Mouse (Mus musculus): ENCODE measurements at regions not wholly inside any gene's neighbourhood (a gene's known extent, or its start where the extent isn't known, plus 50 kb on each side); places are given as distances from the start of the nearest gene placed in this dataset.

DNA sequence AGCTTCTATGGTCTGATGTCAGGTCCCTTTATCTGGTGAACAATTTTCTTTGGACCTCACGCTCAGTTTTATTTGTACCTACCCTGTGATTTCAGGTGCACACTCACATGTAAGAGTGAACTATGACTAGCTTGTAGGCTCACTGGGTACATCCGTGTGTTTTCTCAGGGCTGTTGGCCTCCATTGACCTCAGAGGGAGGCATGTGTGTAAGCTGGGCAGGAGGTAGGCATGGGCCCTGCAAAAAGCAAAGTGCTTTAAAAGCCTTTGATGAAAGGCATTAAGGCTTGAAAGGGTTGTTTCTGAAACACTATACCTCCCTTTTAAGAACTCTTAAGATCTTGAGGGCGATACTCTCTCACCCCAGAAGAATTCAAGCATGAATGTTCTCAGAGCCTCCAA, 112.9 kb upstream of the Gdnf start:
- H3K36me3 ChIP-seq (ENCODE audit: control insufficient read depth, insufficient read depth, low read length, poor library complexity, severe bottlenecking): no peaks in the 10 kb centered on the region
- in situ Hi-C loops (cut with MboI; ENCODE audit: low sequenced_read_pairs in 2 of 2, unreplicated experiment in 2 of 2): no loop called here

DNA sequence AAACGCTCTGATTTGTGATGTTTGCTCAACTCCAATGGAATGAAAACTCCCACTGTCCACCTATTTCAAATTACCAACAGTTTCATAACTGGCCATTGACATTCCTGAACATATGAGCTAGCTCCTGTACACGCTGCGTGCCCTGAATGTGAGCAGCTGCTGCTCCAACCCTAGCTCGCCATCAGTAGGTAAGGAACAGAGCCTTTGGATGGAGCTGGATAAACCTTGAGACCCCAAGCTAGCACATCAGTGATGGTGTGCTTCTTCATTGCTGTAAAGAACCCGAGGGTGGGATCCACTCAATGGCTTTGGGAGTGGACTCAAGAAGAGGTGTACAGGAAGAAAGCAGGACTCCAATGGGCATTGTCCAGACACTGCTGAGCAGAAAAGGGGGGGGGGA, 101.8 kb upstream of the Gdnf start:
- H3K9ac ChIP-seq (ENCODE audit: insufficient read depth, low read depth, low read length, poor library complexity, severe bottlenecking): no peak overlapping the region
- in situ Hi-C loops (cut with MboI; ENCODE audit: low sequenced_read_pairs in 2 of 2, unreplicated experiment in 2 of 2): no loop called here
- no peak for TF ChIP-seq CHD2 (IDR thresholded peaks at IDR 0.05; ENCODE audit: low read depth, low read length)
- no peak for TF ChIP-seq ZNF384 (IDR thresholded peaks at IDR 0.05; ENCODE audit: low read depth, low read length)
- no peak for TF ChIP-seq ZC3H11A (IDR thresholded peaks at IDR 0.05; ENCODE audit: borderline replicate concordance, low read depth, low read length)
- no peak for TF ChIP-seq MAFK (IDR thresholded peaks at IDR 0.05; ENCODE audit: insufficient read depth, low read depth, low read length)
- TF ChIP-seq HCFC1 (IDR thresholded peaks at IDR 0.05; ENCODE audit: borderline replicate concordance, insufficient read depth, low read length): no peak
- DNase-seq (ENCODE audit: low read depth, low spot score): no peak
- no peak overlapping the region for H3K4me3 ChIP-seq (ENCODE audit: insufficient read depth in 1 of 2, low read depth in 1 of 2, low read length in 2 of 2, poor library complexity in 1 of 2, severe bottlenecking in 1 of 2)
- no peaks in the 10 kb centered on the region for H3K36me3 ChIP-seq (ENCODE audit: control insufficient read depth, insufficient read depth, low read length, poor library complexity, severe bottlenecking)
- no peak overlapping the region for H3K27ac ChIP-seq (ENCODE audit: insufficient read depth, low read depth, low read length, poor library complexity, severe bottlenecking)
- 0 out of 4 replicates have a peak, but pooled peaks cover 0 to 2% of the 10 kb centered on the region in 2 experiments for H3K4me1 ChIP-seq (ENCODE audit: control insufficient read depth in 2 of 2, insufficient read depth in 2 of 2, low read length in 2 of 2, poor library complexity in 1 of 2)
- no peaks in the 10 kb centered on the region for H3K9me3 ChIP-seq (ENCODE audit: control insufficient read depth, insufficient read depth, low read depth, low read length)

More for the DNA sequence above, 112.9 kb upstream of the Gdnf start:
- H3K9ac ChIP-seq (ENCODE audit: insufficient read depth, low read depth, low read length, poor library complexity, severe bottlenecking): no peak overlapping the region
- no peak for DNase-seq (ENCODE audit: low read depth, low spot score)
- H3K9me3 ChIP-seq (ENCODE audit: control insufficient read depth, insufficient read depth, low read depth, low read length): no peaks in the 10 kb centered on the region
- H3K4me1 ChIP-seq (ENCODE audit: control insufficient read depth in 2 of 2, insufficient read depth in 2 of 2, low read length in 2 of 2, poor library complexity in 1 of 2): no peaks in the 10 kb centered on the region
- no peak overlapping the region for H3K27ac ChIP-seq (ENCODE audit: insufficient read depth, low read depth, low read length, poor library complexity, severe bottlenecking)
- no peak overlapping the region for H3K4me3 ChIP-seq (ENCODE audit: insufficient read depth in 1 of 2, low read depth in 1 of 2, low read length in 2 of 2, poor library complexity in 1 of 2, severe bottlenecking in 1 of 2)
- TF ChIP-seq ZNF384 (IDR thresholded peaks at IDR 0.05; ENCODE audit: low read depth, low read length) (no peak), CHD2 (IDR thresholded peaks at IDR 0.05; ENCODE audit: low read depth, low read length) (no peak), MAFK (IDR thresholded peaks at IDR 0.05; ENCODE audit: insufficient read depth, low read depth, low read length) (no peak), HCFC1 (IDR thresholded peaks at IDR 0.05; ENCODE audit: borderline replicate concordance, insufficient read depth, low read length) (no peak), ZC3H11A (IDR thresholded peaks at IDR 0.05; ENCODE audit: borderline replicate concordance, low read depth, low read length) (no peak)

DNA sequence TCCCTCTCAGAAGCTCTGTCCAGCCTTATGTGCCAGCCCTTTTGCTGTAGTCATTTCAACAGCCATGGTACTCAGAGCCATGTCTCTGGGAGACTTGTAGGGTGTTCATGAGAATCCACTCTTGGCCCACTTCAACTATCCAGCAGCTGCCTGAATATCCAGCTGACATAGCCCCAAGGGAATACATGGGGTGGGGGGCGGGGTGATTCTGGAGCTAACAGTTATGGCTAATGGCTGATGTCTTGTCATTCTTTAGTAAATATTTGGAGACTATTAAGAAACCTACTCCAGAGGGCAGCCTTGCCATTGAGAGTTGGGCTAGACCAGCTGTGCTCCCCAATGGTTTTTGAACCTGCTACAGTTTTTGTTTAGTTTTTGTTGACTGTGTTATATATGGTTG, 96.0 kb upstream of the Gdnf start:
- H3K36me3 ChIP-seq (ENCODE audit: control insufficient read depth, insufficient read depth, low read length, poor library complexity, severe bottlenecking): no peaks in the 10 kb centered on the region
- DNase-seq (ENCODE audit: low read depth, low spot score): no peak
- no peak overlapping the region for H3K9ac ChIP-seq (ENCODE audit: insufficient read depth, low read depth, low read length, poor library complexity, severe bottlenecking)
- H3K4me3 ChIP-seq (ENCODE audit: insufficient read depth in 1 of 2, low read depth in 1 of 2, low read length in 2 of 2, poor library complexity in 1 of 2, severe bottlenecking in 1 of 2): no peak overlapping the region
- TF ChIP-seq ZC3H11A (IDR thresholded peaks at IDR 0.05; ENCODE audit: borderline replicate concordance, low read depth, low read length) (no peak), MAFK (IDR thresholded peaks at IDR 0.05; ENCODE audit: insufficient read depth, low read depth, low read length) (no peak), ZNF384 (IDR thresholded peaks at IDR 0.05; ENCODE audit: low read depth, low read length) (no peak), CHD2 (IDR thresholded peaks at IDR 0.05; ENCODE audit: low read depth, low read length) (no peak), HCFC1 (IDR thresholded peaks at IDR 0.05; ENCODE audit: borderline replicate concordance, insufficient read depth, low read length) (no peak)
- H3K9me3 ChIP-seq (ENCODE audit: control insufficient read depth, insufficient read depth, low read depth, low read length): no peaks in the 10 kb centered on the region
- in situ Hi-C loops (cut with MboI; ENCODE audit: low sequenced_read_pairs in 2 of 2, unreplicated experiment in 2 of 2): no loop called here
- 0 out of 4 replicates have a peak, but pooled peaks cover 0 to 2% of the 10 kb centered on the region in 2 experiments for H3K4me1 ChIP-seq (ENCODE audit: control insufficient read depth in 2 of 2, insufficient read depth in 2 of 2, low read length in 2 of 2, poor library complexity in 1 of 2)
- no peak overlapping the region for H3K27ac ChIP-seq (ENCODE audit: insufficient read depth, low read depth, low read length, poor library complexity, severe bottlenecking)

DNA sequence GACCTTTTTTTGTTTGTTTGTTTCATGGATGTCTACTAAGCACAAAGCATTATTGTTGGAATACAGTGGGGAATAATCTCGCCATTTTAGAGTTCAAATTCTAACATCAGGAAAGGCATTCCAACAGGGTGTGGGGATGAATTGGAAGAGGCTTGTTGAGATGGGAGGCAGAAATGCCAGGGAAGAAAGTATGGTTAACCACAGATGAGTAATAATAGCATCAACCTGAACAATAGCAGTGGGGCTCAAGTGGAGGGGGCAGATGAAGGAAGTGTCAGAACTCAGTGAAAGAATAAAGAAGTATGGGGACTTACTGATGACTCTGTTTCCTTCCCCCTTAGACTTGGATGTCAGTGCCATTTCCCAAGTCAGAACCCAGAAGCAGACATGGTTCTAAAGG, 94.5 kb upstream of the Gdnf start:
- Histone ChIP-seq H3K36me3 (ENCODE audit: control insufficient read depth, insufficient read depth, low read length, poor library complexity, severe bottlenecking) (no peaks in the 10 kb centered on the region), H3K9me3 (ENCODE audit: control insufficient read depth, insufficient read depth, low read depth, low read length) (no peaks in the 10 kb centered on the region), H3K9ac (ENCODE audit: insufficient read depth, low read depth, low read length, poor library complexity, severe bottlenecking) (no peak overlapping the region), H3K4me3 (ENCODE audit: insufficient read depth in 1 of 2, low read depth in 1 of 2, low read length in 2 of 2, poor library complexity in 1 of 2, severe bottlenecking in 1 of 2) (no peak overlapping the region), H3K27ac (ENCODE audit: insufficient read depth, low read depth, low read length, poor library complexity, severe bottlenecking) (no peak overlapping the region), H3K4me1 (ENCODE audit: control insufficient read depth in 2 of 2, insufficient read depth in 2 of 2, low read length in 2 of 2, poor library complexity in 1 of 2) (0 out of 4 replicates have a peak, but pooled peaks cover 0 to 2% of the 10 kb centered on the region in 2 experiments)
- no peak for DNase-seq (ENCODE audit: low read depth, low spot score)
- TF ChIP-seq HCFC1 (IDR thresholded peaks at IDR 0.05; ENCODE audit: borderline replicate concordance, insufficient read depth, low read length) (no peak), ZNF384 (IDR thresholded peaks at IDR 0.05; ENCODE audit: low read depth, low read length) (no peak), MAFK (IDR thresholded peaks at IDR 0.05; ENCODE audit: insufficient read depth, low read depth, low read length) (no peak), ZC3H11A (IDR thresholded peaks at IDR 0.05; ENCODE audit: borderline replicate concordance, low read depth, low read length) (no peak), CHD2 (IDR thresholded peaks at IDR 0.05; ENCODE audit: low read depth, low read length) (no peak)
- in situ Hi-C loops (cut with MboI; ENCODE audit: low sequenced_read_pairs in 2 of 2, unreplicated experiment in 2 of 2): no loop called here

Measured in ES-E14 (cell line).